ENCODE assay signal across 9 mouse cellular contexts in the genomic region with DNA sequence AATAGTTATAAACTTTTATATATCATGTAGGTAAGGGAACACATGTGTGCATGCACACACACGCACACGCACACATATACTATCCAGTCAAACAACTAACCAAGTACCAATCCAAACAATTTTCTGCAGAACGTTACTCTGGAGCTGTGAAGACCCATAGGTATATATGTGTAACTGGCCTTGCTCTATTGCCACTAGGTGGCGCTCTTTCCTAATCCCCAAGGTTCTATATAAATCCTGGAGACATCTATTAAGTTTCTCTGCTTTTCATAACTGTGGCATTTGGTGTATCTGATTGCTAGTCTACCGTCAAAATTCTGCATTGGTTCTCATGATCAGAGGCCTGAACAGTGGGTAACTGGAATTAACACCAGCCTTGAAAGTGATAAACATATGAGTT. TPM values are rescaled to one million over a fixed set of nuclear protein-coding genes. Genes with fewer than 3 reads are reported as not detected.
DNase-seq lines count a peak whose midpoint lies in the region; ATAC-seq and TF ChIP-seq lines count a peak whose summit lies in the region.
"Had no signal": no experiment of that assay in that cellular context is flagged by ENCODE, and none has a peak within 500 bp of the region (broad histone marks: within the 10 kb centered on the region; RNA-seq: fewer than 3 reads in every experiment).

No protein-coding gene starts in this region.

- no peak for TF ChIP-seq CTCF in spleen, adult 2 months (IDR thresholded peaks at IDR 0.05; ENCODE audit: extremely low read depth, insufficient read depth, insufficient read length, insufficient replicate concordance)

- H3K4me3 ChIP-seq in spleen, adult 2 months (ENCODE audit: extremely low read depth, insufficient read depth, insufficient read length), result no peak overlapping the region
- no peak overlapping the region for H3K4me3 ChIP-seq in embryonic facial prominence, embryonic 10.5 days
- H3K4me3 ChIP-seq in hindbrain, embryonic 16.5 days (ENCODE audit: low read length), result no peak overlapping the region
- no peak overlapping the region for H3K4me3 ChIP-seq in midbrain, embryonic 14.5 days (replicated peaks; ENCODE audit: low read depth, low read length)
- H3K4me3 ChIP-seq: erythroblast, embryonic 14.5 days had no signal

- no peaks in the 10 kb centered on the region for H3K9me3 ChIP-seq in embryonic facial prominence, embryonic 10.5 days
- no peaks in the 10 kb centered on the region for H3K9me3 ChIP-seq in hindbrain, embryonic 16.5 days (ENCODE audit: control insufficient read depth, low read length)
- no peaks in the 10 kb centered on the region for H3K9me3 ChIP-seq in midbrain, embryonic 14.5 days (ENCODE audit: control insufficient read depth, low read length)

- H3K4me1 ChIP-seq in spleen, adult 2 months (ENCODE audit: control insufficient read depth, insufficient read depth, insufficient read length), result no peaks in the 10 kb centered on the region
- no peaks in the 10 kb centered on the region for H3K4me1 ChIP-seq in embryonic facial prominence, embryonic 10.5 days
- no peaks in the 10 kb centered on the region for H3K4me1 ChIP-seq in hindbrain, embryonic 16.5 days (ENCODE audit: control insufficient read depth, insufficient read depth, low read depth, low read length)
- no peaks in the 10 kb centered on the region for H3K4me1 ChIP-seq in midbrain, embryonic 14.5 days (ENCODE audit: control insufficient read depth, insufficient read depth, low read length)

- WGBS in spleen, adult 2 months, result 24% methylated on average over 5 of the region's 5 CpGs
- WGBS in embryonic facial prominence, embryonic 10.5 days, result 20% methylated on average over 5 of the region's 5 CpGs
- WGBS in hindbrain, embryonic 16.5 days, result 12% methylated on average over 5 of the region's 5 CpGs
- WGBS in midbrain, embryonic 14.5 days, result 19% methylated on average over 5 of the region's 5 CpGs

- no peaks in the 10 kb centered on the region for H3K36me3 ChIP-seq in spleen, adult 2 months (ENCODE audit: control insufficient read depth, insufficient read depth, low read length)
- H3K36me3 ChIP-seq in embryonic facial prominence, embryonic 10.5 days (replicated peaks), result no peaks in the 10 kb centered on the region
- no peaks in the 10 kb centered on the region for H3K36me3 ChIP-seq in hindbrain, embryonic 16.5 days (ENCODE audit: control insufficient read depth, insufficient read depth, low read length)
- no peaks in the 10 kb centered on the region for H3K36me3 ChIP-seq in midbrain, embryonic 14.5 days (ENCODE audit: control insufficient read depth, insufficient read depth, low read length)

- no peaks in the 10 kb centered on the region for H3K27me3 ChIP-seq in spleen, adult 2 months (ENCODE audit: control insufficient read depth, insufficient read depth, low read length)
- H3K27me3 ChIP-seq in embryonic facial prominence, embryonic 10.5 days (replicated peaks; ENCODE audit: low read depth, poor library complexity, severe bottlenecking), result peaks cover 12% of the 10 kb centered on the region
- H3K27me3 ChIP-seq in hindbrain, embryonic 16.5 days (replicated peaks; ENCODE audit: control insufficient read depth, insufficient read depth, low read length), result no peaks in the 10 kb centered on the region
- no peaks in the 10 kb centered on the region for H3K27me3 ChIP-seq in midbrain, embryonic 14.5 days (ENCODE audit: control insufficient read depth, insufficient read depth, low read length)

- H3K27ac ChIP-seq in spleen, adult 2 months (ENCODE audit: insufficient read depth, low read length), result no peak overlapping the region
- no peak overlapping the region for H3K27ac ChIP-seq in embryonic facial prominence, embryonic 10.5 days (replicated peaks)
- H3K27ac ChIP-seq in hindbrain, embryonic 16.5 days (ENCODE audit: low read depth, low read length), result no peak overlapping the region
- H3K27ac ChIP-seq in midbrain, embryonic 14.5 days (replicated peaks; ENCODE audit: low read depth, low read length), result no peak overlapping the region

- peak; percentile 74; the same call in 1 of the 2 replicates for ATAC-seq in hindbrain, embryonic 16.5 days
- ATAC-seq in midbrain, embryonic 14.5 days (ENCODE audit: low FRiP score, low TSS enrichment), result 0 out of 2 replicates have a peak, but pooled peaks have one; percentile 24

- no peak overlapping the region for H3K4me2 ChIP-seq in hindbrain, embryonic 16.5 days (ENCODE audit: low read length)
- no peak overlapping the region for H3K4me2 ChIP-seq in midbrain, embryonic 14.5 days (ENCODE audit: low read length)

- no peak for TF ChIP-seq POLR2A in spleen, adult 2 months (IDR thresholded peaks at IDR 0.05; ENCODE audit: low read depth, low read length)

- H3K9ac ChIP-seq in hindbrain, embryonic 16.5 days (ENCODE audit: low read depth, low read length), result no peak overlapping the region
- H3K9ac ChIP-seq in midbrain, embryonic 14.5 days (replicated peaks; ENCODE audit: low read length), result no peak overlapping the region

- DNase-seq in spleen, adult 2 months (ENCODE audit: low read depth in 1 of 2, low spot score in 2 of 2), result peak; percentile 4
- no peak for DNase-seq in spleen, adult 12 weeks (ENCODE audit: low spot score)
- DNase-seq in adrenal gland, postnatal 36 days, result peak; percentile 49 to 62
- DNase-seq in embryonic facial prominence, embryonic 10.5 days (ENCODE audit: low spot score), result peak; percentile 54
- DNase-seq in left cerebral cortex, adult 18-20 months (ENCODE audit: low spot score in 2 of 2), result peak; percentile 46 to 62
- DNase-seq in midbrain, embryonic 14.5 days, result peak; percentile 91
- DNase-seq in thymus, postnatal 14 days, result peak; percentile 51

RNA-seq across cellular contexts. Expression of gene Arxes1, which starts 14.4 kb away (rescaled TPM):
- 0.28 and 0.29 TPM in 2 replicates for polyA plus RNA-seq in spleen, adult 2 months (2012; rRNA removed)
- 10 to 100 TPM in 1 of 2 experiments, 1 to 10 TPM in 1; 6.3 to 14.3 TPM for total RNA-seq in adrenal gland, postnatal 36 days (2021)
- polyA plus RNA-seq in embryonic facial prominence, embryonic 10.5 days (2016; fragmentation: Nextera tagmentation; extraction: Ambion mirVana), result 36.0 and 40.5 TPM in 2 replicates
- polyA plus RNA-seq in hindbrain, embryonic 16.5 days (2015; fragmentation: Nextera tagmentation; extraction: Ambion mirVana), result 148 and 179 TPM in 2 replicates
- 10 to 100 TPM; 29.7 to 34.2 TPM for total RNA-seq in left cerebral cortex, adult 18-20 months (2021)
- polyA plus RNA-seq in midbrain, embryonic 14.5 days (2014; fragmentation: Nextera tagmentation; extraction: Ambion mirVana), result 141 and 142 TPM in 2 replicates
- polyA plus RNA-seq: erythroblast, embryonic 14.5 days had no signal

RNA-seq across cellular contexts. Expression of gene Bex2, which starts 20.5 kb away (rescaled TPM):
- 0.12 and 0.16 TPM in 2 replicates for polyA plus RNA-seq in spleen, adult 2 months (2012; rRNA removed)
- 10 to 100 TPM; 17.6 to 23.5 TPM for total RNA-seq in adrenal gland, postnatal 36 days (2021)
- 249 and 257 TPM in 2 replicates for polyA plus RNA-seq in embryonic facial prominence, embryonic 10.5 days (2016; fragmentation: Nextera tagmentation; extraction: Ambion mirVana)
- 784 and 846 TPM in 2 replicates for polyA plus RNA-seq in hindbrain, embryonic 16.5 days (2015; fragmentation: Nextera tagmentation; extraction: Ambion mirVana)
- total RNA-seq in left cerebral cortex, adult 18-20 months (2021), result 100 to 1,000 TPM; 353 to 359 TPM
- polyA plus RNA-seq in midbrain, embryonic 14.5 days (2014; fragmentation: Nextera tagmentation; extraction: Ambion mirVana), result 546 and 709 TPM in 2 replicates

RNA-seq across cellular contexts. Expression of gene Nxf3, which starts 37.5 kb away (rescaled TPM):
- 0.02 TPM in 1 of 2 replicates, not detected in the other for polyA plus RNA-seq in spleen, adult 2 months (2012; rRNA removed)
- total RNA-seq in adrenal gland, postnatal 36 days (2021), result not detected
- polyA plus RNA-seq in embryonic facial prominence, embryonic 10.5 days (2016; fragmentation: Nextera tagmentation; extraction: Ambion mirVana), result not detected in 2 replicates
- polyA plus RNA-seq in hindbrain, embryonic 16.5 days (2015; fragmentation: Nextera tagmentation; extraction: Ambion mirVana), result not detected in 2 replicates
- total RNA-seq in left cerebral cortex, adult 18-20 months (2021), result not detected
- not detected in 2 replicates for polyA plus RNA-seq in midbrain, embryonic 14.5 days (2014; fragmentation: Nextera tagmentation; extraction: Ambion mirVana)
- polyA plus RNA-seq: erythroblast, embryonic 14.5 days had no signal

RNA-seq across cellular contexts. Expression of gene Arxes2, which starts 53.9 kb away (rescaled TPM):
- 1.2 and 1.7 TPM in 2 replicates for polyA plus RNA-seq in spleen, adult 2 months (2012; rRNA removed)
- 10 to 100 TPM; 40.9 to 73.2 TPM for total RNA-seq in adrenal gland, postnatal 36 days (2021)
- 89.6 and 91.8 TPM in 2 replicates for polyA plus RNA-seq in embryonic facial prominence, embryonic 10.5 days (2016; fragmentation: Nextera tagmentation; extraction: Ambion mirVana)
- 271 and 305 TPM in 2 replicates for polyA plus RNA-seq in hindbrain, embryonic 16.5 days (2015; fragmentation: Nextera tagmentation; extraction: Ambion mirVana)
- 10 to 100 TPM; 62.2 to 63.3 TPM for total RNA-seq in left cerebral cortex, adult 18-20 months (2021)
- 312 and 337 TPM in 2 replicates for polyA plus RNA-seq in midbrain, embryonic 14.5 days (2014; fragmentation: Nextera tagmentation; extraction: Ambion mirVana)

Comparison
In these comparisons a context has a peak if more than half of its experiments do, and no peak if none do; other contexts are left out.
1. RNA of gene Arxes1, which starts 14.4 kb away (polyA plus RNA-seq): 148 to 179 TPM in hindbrain, embryonic 16.5 days, 141 to 142 TPM in midbrain, embryonic 14.5 days and 36.0 to 40.5 TPM in embryonic facial prominence, embryonic 10.5 days; 0.28 to 0.29 TPM in spleen, adult 2 months; every median in the first group is over 10 times any median in the second.
2. RNA of gene Bex2, which starts 20.5 kb away (polyA plus RNA-seq): 784 to 846 TPM in hindbrain, embryonic 16.5 days, 546 to 709 TPM in midbrain, embryonic 14.5 days and 249 to 257 TPM in embryonic facial prominence, embryonic 10.5 days; 0.12 to 0.16 TPM in spleen, adult 2 months; every median in the first group is over 100 times any median in the second.